Mouse (Mus musculus): Measurements from ENCODE around the gene Adamts16. TPM values are rescaled to one million over a fixed set of nuclear protein-coding genes. Genes with fewer than 3 reads are reported as not detected.

Gene Adamts16
- polyA plus RNA-seq, 1 experiment from 2014 or later, result 11.2 TPM

DNA sequence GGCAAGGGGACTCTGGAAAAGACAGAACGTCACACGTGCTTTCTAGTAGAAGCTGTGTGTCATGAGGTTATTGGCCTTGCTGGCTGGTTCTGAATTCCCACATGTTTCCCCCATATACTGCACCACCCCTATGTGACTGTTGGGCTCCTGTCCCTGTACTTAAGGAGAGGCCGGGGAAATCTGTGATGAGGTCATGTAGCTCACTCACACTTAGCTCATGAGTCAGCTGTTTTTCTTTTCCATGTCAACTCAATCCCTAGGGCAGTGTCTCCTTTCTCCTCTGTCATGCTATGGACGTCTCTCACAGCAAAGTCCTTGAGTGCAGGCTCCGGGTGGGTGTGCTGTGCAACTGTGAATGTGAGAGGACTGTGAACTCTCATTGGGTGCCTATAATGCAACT is 22.6 kb downstream of the Adamts16 start:
- Histone ChIP-seq H3K9ac (ENCODE audit: low read depth, low read length) (no peak overlapping the region), H3K27me3 (ENCODE audit: control insufficient read depth, insufficient read depth, low read length) (no peaks in the 10 kb centered on the region), H3K9me3 (ENCODE audit: control insufficient read depth, low read length) (no peaks in the 10 kb centered on the region), H3K4me3 (ENCODE audit: low read length) (no peak overlapping the region), H3K4me2 (replicated peaks; ENCODE audit: low read depth, low read length) (no peak overlapping the region), H3K36me3 (ENCODE audit: control insufficient read depth, insufficient read depth, low read length) (no peaks in the 10 kb centered on the region), H3K4me1 (ENCODE audit: control insufficient read depth, insufficient read depth, low read length) (no peaks in the 10 kb centered on the region), H3K27ac (ENCODE audit: low read depth, low read length) (no peak overlapping the region)
- ATAC-seq (ENCODE audit: low FRiP score, low TSS enrichment), result no peak
- WGBS, result 69% methylated on average over 5 of the region's 5 CpGs

DNA sequence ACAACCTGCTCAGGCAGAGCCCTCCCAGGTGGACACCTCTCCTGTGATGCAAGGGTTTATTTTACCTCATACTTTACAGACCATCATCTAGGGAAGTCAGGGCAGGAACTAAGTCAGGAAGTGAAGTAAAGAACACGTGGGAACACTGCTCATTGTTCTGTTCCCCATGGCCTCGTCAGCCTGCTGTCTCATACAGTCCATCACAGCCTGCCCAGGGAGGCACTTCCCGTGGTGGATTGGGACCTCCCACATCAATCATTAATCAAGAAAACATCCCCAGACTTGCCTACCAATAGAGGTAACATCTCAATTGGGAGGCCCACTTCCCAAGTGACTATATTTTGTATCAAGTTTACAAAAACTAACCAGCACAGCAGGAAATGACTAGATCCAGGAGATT is 27.2 kb downstream of the Adamts16 start:
- peak; percentile 85; the same call in 1 of the 2 replicates for ATAC-seq (ENCODE audit: low FRiP score, low TSS enrichment)

DNA sequence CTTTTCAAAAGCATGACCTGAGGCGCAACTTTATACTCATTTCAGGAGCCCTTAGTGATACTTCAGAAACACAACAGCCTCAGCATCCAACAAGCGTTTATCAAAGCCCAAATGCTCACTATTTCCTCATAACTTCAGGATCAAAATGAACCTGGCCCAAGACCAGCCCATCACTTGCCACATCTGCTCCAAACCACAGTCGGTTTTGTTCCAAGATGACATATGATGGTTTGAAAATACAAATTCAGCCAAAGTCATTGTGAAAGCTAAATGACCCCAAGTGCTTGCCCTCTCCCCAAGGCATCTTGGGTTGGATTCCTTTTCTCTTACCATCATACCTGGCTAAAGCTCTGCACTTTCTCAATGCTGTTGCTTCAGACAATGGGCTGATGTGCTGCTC is 36.1 kb downstream of the Adamts16 start:
- 92% methylated on average over 3 of the region's 3 CpGs for WGBS
- no peak overlapping the region for H3K4me3 ChIP-seq (ENCODE audit: low read length)
- no peaks in the 10 kb centered on the region for H3K9me3 ChIP-seq (ENCODE audit: control insufficient read depth, low read length)
- no peaks in the 10 kb centered on the region for H3K27me3 ChIP-seq (ENCODE audit: control insufficient read depth, insufficient read depth, low read length)
- H3K4me2 ChIP-seq (replicated peaks; ENCODE audit: low read depth, low read length), result no peak overlapping the region
- ATAC-seq (ENCODE audit: low FRiP score, low TSS enrichment), result no peak
- no peak overlapping the region for H3K9ac ChIP-seq (ENCODE audit: low read depth, low read length)
- no peak overlapping the region for H3K27ac ChIP-seq (ENCODE audit: low read depth, low read length)
- H3K4me1 ChIP-seq (ENCODE audit: control insufficient read depth, insufficient read depth, low read length), result no peaks in the 10 kb centered on the region; the same call in 1 of the 2 replicates
- H3K36me3 ChIP-seq (ENCODE audit: control insufficient read depth, insufficient read depth, low read length), result no peaks in the 10 kb centered on the region

More for the DNA sequence above, 27.2 kb downstream of the Adamts16 start:
- WGBS, result 17% methylated on average over 3 of the region's 3 CpGs
- Histone ChIP-seq H3K27ac (ENCODE audit: low read depth, low read length) (no peak overlapping the region), H3K9ac (ENCODE audit: low read depth, low read length) (no peak overlapping the region), H3K27me3 (ENCODE audit: control insufficient read depth, insufficient read depth, low read length) (no peaks in the 10 kb centered on the region), H3K36me3 (ENCODE audit: control insufficient read depth, insufficient read depth, low read length) (no peaks in the 10 kb centered on the region), H3K9me3 (ENCODE audit: control insufficient read depth, low read length) (no peaks in the 10 kb centered on the region), H3K4me1 (ENCODE audit: control insufficient read depth, insufficient read depth, low read length) (no peaks in the 10 kb centered on the region), H3K4me2 (replicated peaks; ENCODE audit: low read depth, low read length) (no peak overlapping the region), H3K4me3 (ENCODE audit: low read length) (no peak overlapping the region)

DNA sequence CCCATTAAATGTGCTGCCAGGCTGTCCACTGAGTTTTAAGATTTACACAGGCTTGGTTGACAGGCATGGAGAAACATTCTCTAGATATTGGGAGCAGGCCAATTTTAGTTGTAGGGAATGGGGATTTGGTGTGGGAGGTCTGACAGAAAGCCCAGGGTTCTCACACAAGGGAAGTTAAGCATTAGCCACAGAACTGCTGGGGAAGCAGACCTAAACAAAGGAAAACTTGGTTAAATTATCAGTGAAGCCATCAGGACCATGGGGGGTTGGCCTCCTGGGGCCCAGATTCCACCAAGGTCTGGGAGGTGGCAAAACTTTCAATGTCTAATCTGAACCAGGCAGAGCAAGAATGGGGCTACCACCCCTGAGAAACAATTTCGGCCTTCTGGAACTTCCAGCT is 38.8 kb downstream of the Adamts16 start:
- Histone ChIP-seq H3K4me3 (ENCODE audit: low read length) (no peak overlapping the region), H3K4me2 (replicated peaks; ENCODE audit: low read depth, low read length) (no peak overlapping the region), H3K9me3 (ENCODE audit: control insufficient read depth, low read length) (no peaks in the 10 kb centered on the region), H3K27me3 (ENCODE audit: control insufficient read depth, insufficient read depth, low read length) (no peaks in the 10 kb centered on the region), H3K9ac (ENCODE audit: low read depth, low read length) (no peak overlapping the region), H3K27ac (ENCODE audit: low read depth, low read length) (peak overlapping the region; percentile 55; the same call in 1 of the 2 replicates), H3K36me3 (ENCODE audit: control insufficient read depth, insufficient read depth, low read length) (no peaks in the 10 kb centered on the region), H3K4me1 (ENCODE audit: control insufficient read depth, insufficient read depth, low read length) (peaks cover 2% of the 10 kb centered on the region; the same call in 1 of the 2 replicates)
- 57% methylated on average over 1 of the region's 1 CpGs for WGBS
- ATAC-seq (ENCODE audit: low FRiP score, low TSS enrichment), result peak; percentile 68; the same call in 1 of the 2 replicates

DNA sequence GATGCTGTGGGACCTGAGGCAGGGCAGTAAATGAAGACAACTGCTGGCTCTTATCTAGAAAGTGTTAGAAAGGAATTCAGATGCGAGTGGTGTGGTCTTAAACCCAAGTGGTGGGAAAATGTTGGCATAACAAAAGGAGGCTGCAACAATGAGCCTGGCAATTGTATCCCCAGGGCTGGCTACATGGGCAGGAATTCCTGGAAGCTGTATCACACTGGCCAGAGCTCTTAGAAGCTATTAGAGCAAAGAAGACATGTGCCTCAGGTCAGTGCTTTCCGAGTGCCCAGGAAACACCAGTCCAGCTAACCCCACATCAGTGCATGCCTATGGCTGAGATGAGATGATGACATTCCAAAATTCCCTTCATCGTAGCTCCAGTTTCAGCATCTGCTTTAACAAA is 42.3 kb downstream of the Adamts16 start:
- H3K27ac ChIP-seq (ENCODE audit: low read depth, low read length), result no peak overlapping the region
- H3K9me3 ChIP-seq (ENCODE audit: control insufficient read depth, low read length), result no peaks in the 10 kb centered on the region
- H3K4me2 ChIP-seq (replicated peaks; ENCODE audit: low read depth, low read length), result no peak overlapping the region
- no peak for ATAC-seq (ENCODE audit: low FRiP score, low TSS enrichment)
- 73% methylated on average over 3 of the region's 3 CpGs for WGBS
- H3K4me1 ChIP-seq (ENCODE audit: control insufficient read depth, insufficient read depth, low read length), result peaks cover 6% of the 10 kb centered on the region; the same call in 1 of the 2 replicates
- H3K27me3 ChIP-seq (ENCODE audit: control insufficient read depth, insufficient read depth, low read length), result no peaks in the 10 kb centered on the region
- H3K36me3 ChIP-seq (ENCODE audit: control insufficient read depth, insufficient read depth, low read length), result no peaks in the 10 kb centered on the region
- no peak overlapping the region for H3K4me3 ChIP-seq (ENCODE audit: low read length)
- no peak overlapping the region for H3K9ac ChIP-seq (ENCODE audit: low read depth, low read length)

DNA sequence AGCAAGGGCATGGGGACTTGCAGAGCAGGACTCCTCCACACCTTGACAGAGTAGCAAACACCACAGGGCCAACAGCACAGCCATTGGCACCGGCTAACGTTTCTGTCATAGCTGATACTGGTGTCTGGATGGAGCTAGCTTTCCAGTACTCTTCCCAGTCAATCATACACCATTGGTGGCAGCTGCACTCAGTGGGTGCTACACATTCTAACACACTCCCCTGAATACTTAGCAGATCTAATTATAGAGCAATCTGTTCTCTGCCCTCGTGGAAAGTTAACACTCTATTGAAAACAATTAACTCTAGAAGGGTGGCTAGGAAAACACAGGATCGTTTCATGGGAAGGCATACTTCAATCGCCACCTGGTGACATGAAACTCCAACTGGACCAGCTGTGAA is 43.2 kb downstream of the Adamts16 start:
- no peak overlapping the region for H3K4me2 ChIP-seq (replicated peaks; ENCODE audit: low read depth, low read length)
- peaks cover 12% of the 10 kb centered on the region; the same call in 1 of the 2 replicates for H3K4me1 ChIP-seq (ENCODE audit: control insufficient read depth, insufficient read depth, low read length)
- no peaks in the 10 kb centered on the region for H3K27me3 ChIP-seq (ENCODE audit: control insufficient read depth, insufficient read depth, low read length)
- 58% methylated on average over 5 of the region's 5 CpGs for WGBS
- no peak; the same call in 1 of the 2 replicates for ATAC-seq (ENCODE audit: low FRiP score, low TSS enrichment)
- no peak overlapping the region for H3K4me3 ChIP-seq (ENCODE audit: low read length)
- no peak overlapping the region for H3K27ac ChIP-seq (ENCODE audit: low read depth, low read length)
- no peaks in the 10 kb centered on the region for H3K9me3 ChIP-seq (ENCODE audit: control insufficient read depth, low read length)
- no peaks in the 10 kb centered on the region for H3K36me3 ChIP-seq (ENCODE audit: control insufficient read depth, insufficient read depth, low read length)
- no peak overlapping the region for H3K9ac ChIP-seq (ENCODE audit: low read depth, low read length)

DNA sequence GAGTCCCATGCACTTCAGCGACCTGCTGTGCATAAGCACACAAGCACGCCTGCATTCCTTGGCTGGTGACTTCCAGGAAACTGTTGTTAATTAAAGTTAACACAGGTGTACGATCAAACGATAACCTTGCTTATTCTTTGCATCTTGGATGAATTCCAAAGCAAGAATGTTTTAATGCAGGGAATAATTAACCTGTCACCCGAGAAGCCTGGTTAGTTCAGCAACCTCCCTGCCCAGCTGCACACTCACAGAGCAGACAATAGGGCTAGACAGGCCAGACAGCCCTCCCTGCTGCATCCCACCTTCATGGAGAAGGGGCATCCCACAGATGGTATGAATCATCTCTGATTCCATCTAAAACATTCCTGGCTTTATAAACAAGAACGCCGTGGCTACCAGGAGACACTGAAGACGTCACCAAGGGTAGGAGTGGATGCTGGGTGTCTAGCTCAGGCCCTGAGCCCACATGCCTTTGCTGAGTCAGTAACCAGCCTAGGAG is 47.5 kb downstream of the Adamts16 start:
- Histone ChIP-seq H3K4me1 (ENCODE audit: control insufficient read depth, insufficient read depth, low read length) (peaks cover 16% of the 10 kb centered on the region; the same call in 1 of the 2 replicates), H3K4me3 (ENCODE audit: low read length) (no peak overlapping the region), H3K27me3 (ENCODE audit: control insufficient read depth, insufficient read depth, low read length) (no peaks in the 10 kb centered on the region), H3K9ac (ENCODE audit: low read depth, low read length) (no peak overlapping the region), H3K9me3 (ENCODE audit: control insufficient read depth, low read length) (no peaks in the 10 kb centered on the region), H3K27ac (ENCODE audit: low read depth, low read length) (peak overlapping the region; percentile 70), H3K4me2 (replicated peaks; ENCODE audit: low read depth, low read length) (no peak overlapping the region), H3K36me3 (ENCODE audit: control insufficient read depth, insufficient read depth, low read length) (no peaks in the 10 kb centered on the region; the same call in 1 of the 2 replicates)
- ATAC-seq (ENCODE audit: low FRiP score, low TSS enrichment), result peak; percentile 93
- 14% methylated on average over 8 of the region's 8 CpGs for WGBS

DNA sequence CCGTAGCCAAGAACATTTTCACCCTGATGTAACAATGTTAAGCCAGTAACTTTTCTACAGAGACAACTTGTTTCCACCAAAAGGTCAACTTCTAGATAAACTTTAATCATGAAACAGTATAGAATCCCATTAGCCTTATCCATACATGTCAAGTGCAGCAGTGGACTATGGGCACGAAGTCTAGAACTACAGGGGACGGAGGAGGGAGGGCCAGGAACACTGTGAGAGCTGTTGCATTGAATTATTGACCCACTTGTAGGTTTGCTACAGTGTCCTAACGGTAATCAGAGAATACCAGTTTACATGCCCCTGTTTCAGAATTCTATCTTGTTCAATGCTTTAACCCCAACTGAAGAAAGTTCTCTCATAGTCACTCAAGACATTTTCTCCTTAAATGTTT is 48.0 kb downstream of the Adamts16 start:
- Histone ChIP-seq H3K9me3 (ENCODE audit: control insufficient read depth, low read length) (no peaks in the 10 kb centered on the region), H3K27me3 (ENCODE audit: control insufficient read depth, insufficient read depth, low read length) (no peaks in the 10 kb centered on the region), H3K36me3 (ENCODE audit: control insufficient read depth, insufficient read depth, low read length) (no peaks in the 10 kb centered on the region; the same call in 1 of the 2 replicates), H3K4me2 (replicated peaks; ENCODE audit: low read depth, low read length) (no peak overlapping the region), H3K9ac (ENCODE audit: low read depth, low read length) (no peak overlapping the region), H3K4me3 (ENCODE audit: low read length) (no peak overlapping the region), H3K27ac (ENCODE audit: low read depth, low read length) (peak overlapping the region; percentile 70; the same call in 1 of the 2 replicates), H3K4me1 (ENCODE audit: control insufficient read depth, insufficient read depth, low read length) (peaks cover 15% of the 10 kb centered on the region; the same call in 1 of the 2 replicates)
- WGBS, result 35% methylated on average over 4 of the region's 4 CpGs
- ATAC-seq (ENCODE audit: low FRiP score, low TSS enrichment), result peak; percentile 17; the same call in 1 of the 2 replicates

DNA sequence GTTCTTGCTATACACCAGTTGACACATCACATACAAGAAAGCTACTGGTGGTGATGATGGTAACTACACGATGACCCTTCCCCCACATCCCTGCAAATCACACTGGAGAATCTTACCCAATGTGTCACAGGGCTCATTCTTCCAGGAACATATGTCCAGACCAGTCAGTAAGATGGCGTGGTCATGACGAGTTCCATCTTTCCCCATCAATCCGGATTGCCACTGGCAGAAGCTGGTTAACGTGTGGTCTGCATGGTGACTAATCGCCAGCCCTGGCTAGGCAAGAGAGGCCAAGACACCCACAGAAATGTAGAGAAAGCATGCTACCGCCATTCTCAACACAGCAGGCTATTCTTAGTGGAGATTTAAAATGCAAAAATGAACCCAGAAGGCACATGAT is 48.7 kb downstream of the Adamts16 start:
- H3K4me1 ChIP-seq (ENCODE audit: control insufficient read depth, insufficient read depth, low read length), result peaks cover 15% of the 10 kb centered on the region; the same call in 1 of the 2 replicates
- no peaks in the 10 kb centered on the region for H3K9me3 ChIP-seq (ENCODE audit: control insufficient read depth, low read length)
- no peak overlapping the region for H3K4me3 ChIP-seq (ENCODE audit: low read length)
- H3K27me3 ChIP-seq (ENCODE audit: control insufficient read depth, insufficient read depth, low read length), result no peaks in the 10 kb centered on the region
- ATAC-seq (ENCODE audit: low FRiP score, low TSS enrichment), result no peak
- 90% methylated on average over 7 of the region's 7 CpGs for WGBS
- H3K9ac ChIP-seq (ENCODE audit: low read depth, low read length), result no peak overlapping the region
- H3K36me3 ChIP-seq (ENCODE audit: control insufficient read depth, insufficient read depth, low read length), result no peaks in the 10 kb centered on the region; the same call in 1 of the 2 replicates
- H3K27ac ChIP-seq (ENCODE audit: low read depth, low read length), result peak overlapping the region; percentile 70; the same call in 1 of the 2 replicates
- no peak overlapping the region for H3K4me2 ChIP-seq (replicated peaks; ENCODE audit: low read depth, low read length)
